In the genomic region with DNA sequence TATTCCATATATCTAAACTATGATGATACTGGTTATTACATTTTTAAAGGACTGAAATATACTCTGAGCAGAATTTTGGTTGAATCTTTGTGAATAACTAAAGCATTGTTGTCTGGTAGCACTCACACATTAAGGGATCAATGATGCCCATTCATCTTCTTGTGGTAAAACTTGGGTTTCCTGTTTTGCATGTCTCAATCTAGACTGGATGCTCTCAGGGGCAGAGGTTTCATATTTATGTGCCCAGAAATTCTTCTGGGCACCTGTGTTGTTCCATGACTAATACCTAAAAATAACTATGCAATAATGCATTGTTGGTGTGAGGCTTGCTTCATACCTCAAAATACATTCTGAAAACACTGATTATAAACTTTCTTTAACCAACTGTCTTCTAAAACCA, we compare ENCODE assay signal across 18 mouse cellular contexts.
"Had no signal": no experiment of that assay in that cellular context is flagged by ENCODE, and none has a peak within 500 bp of the region (broad histone marks: within the 10 kb centered on the region; RNA-seq: fewer than 3 reads in every experiment).

No protein-coding gene starts in this region.

- H3K27ac ChIP-seq: liver, embryonic 15.5 days; lung, embryonic 15.5 days; macrophage; midbrain, embryonic 13.5 days; midbrain, embryonic 15.5 days; neural tube, embryonic 13.5 days had no signal

- H3K4me3 ChIP-seq: liver, embryonic 15.5 days; lung, embryonic 15.5 days; megakaryocyte, embryonic 14.5 days; midbrain, embryonic 13.5 days; midbrain, embryonic 15.5 days; neural tube, embryonic 13.5 days had no signal

- H3K4me2 ChIP-seq: liver, embryonic 15.5 days; lung, embryonic 15.5 days; midbrain, embryonic 11.5 days; midbrain, embryonic 13.5 days; midbrain, embryonic 15.5 days; neural tube, embryonic 13.5 days had no signal

- H3K9ac ChIP-seq: liver, embryonic 15.5 days; liver, postnatal 0 days; lung, embryonic 15.5 days; midbrain, embryonic 13.5 days; midbrain, embryonic 15.5 days; neural tube, embryonic 13.5 days had no signal

- H3K4me1 ChIP-seq: liver, embryonic 15.5 days; lung, embryonic 15.5 days; megakaryocyte, embryonic 14.5 days; midbrain, embryonic 13.5 days; midbrain, embryonic 15.5 days; neural tube, embryonic 13.5 days had no signal

- H3K9me3 ChIP-seq: liver, embryonic 15.5 days; lung, embryonic 15.5 days; megakaryocyte, embryonic 14.5 days; midbrain, embryonic 13.5 days; midbrain, embryonic 15.5 days; neural tube, embryonic 13.5 days had no signal

- H3K36me3 ChIP-seq: liver, embryonic 15.5 days; lung, embryonic 15.5 days; midbrain, embryonic 13.5 days; midbrain, embryonic 15.5 days; neural tube, embryonic 13.5 days had no signal

- H3K27me3 ChIP-seq: liver, embryonic 15.5 days; lung, embryonic 15.5 days; megakaryocyte, embryonic 14.5 days; midbrain, embryonic 13.5 days; midbrain, embryonic 15.5 days; neural tube, embryonic 13.5 days had no signal

- DNase-seq: liver, postnatal 0 days; lung, adult 2 months; lung, postnatal 14 days; lung, postnatal 36 days; right cerebral cortex, postnatal 14 days; spleen, adult 18-20 months; thymus, adult 18-20 months; thymus, postnatal 14 days; thymus, postnatal 36 days had no signal

- ATAC-seq: liver, postnatal 0 days; lung, postnatal 0 days; midbrain, embryonic 13.5 days; midbrain, embryonic 15.5 days had no signal
